Mouse (Mus musculus): ENCODE results near the gene Mecom. TPM values are rescaled to one million over a fixed set of nuclear protein-coding genes. Genes with fewer than 3 reads are reported as not detected.

Gene Mecom
- total and polyA plus RNA-seq, 2 experiments from 2014 or later, result 1.9 to 3.9 TPM

GRCm38 (mm10) chr3:30505741-30506251, 42.0 kb downstream of the Mecom start:
- ATAC-seq (no peak), DNase-seq (peak; percentile 47)
- 28% methylated on average over 16 of the region's 16 CpGs for WGBS

GRCm38 (mm10) chr3:30504561-30504960, 43.2 kb downstream of the Mecom start:
- DNase-seq, result no peak
- H3K4me3 ChIP-seq (ENCODE audit: low read depth, low read length), result no peak overlapping the region
- H3K27ac ChIP-seq (ENCODE audit: low read depth, low read length), result no peak overlapping the region
- H3K9me3 ChIP-seq (ENCODE audit: low read length), result no peaks in the 10 kb centered on the region
- ATAC-seq, result no peak
- peaks cover 39% of the 10 kb centered on the region for H3K27me3 ChIP-seq (ENCODE audit: insufficient read depth, low read length)
- no peaks in the 10 kb centered on the region for H3K36me3 ChIP-seq (ENCODE audit: insufficient read depth)
- whole genome bisulfite sequencing, result 51% methylated on average over 7 of the region's 7 CpGs
- TF ChIP-seq CTCF (IDR thresholded peaks at IDR 0.05; ENCODE audit: low read depth), result no peak
- H3K4me2 ChIP-seq (ENCODE audit: low read depth), result no peak overlapping the region
- H3K4me1 ChIP-seq (ENCODE audit: insufficient read depth), result no peaks in the 10 kb centered on the region
- H3K9ac ChIP-seq, result no peak overlapping the region

More at GRCm38 (mm10) chr3:30505741-30506251, 42.0 kb downstream of the Mecom start:
- H3K4me2 ChIP-seq (ENCODE audit: low read depth), result no peak overlapping the region
- TF ChIP-seq CTCF (IDR thresholded peaks at IDR 0.05; ENCODE audit: low read depth), result no peak
- no peaks in the 10 kb centered on the region for H3K4me1 ChIP-seq (ENCODE audit: insufficient read depth)
- no peaks in the 10 kb centered on the region for H3K9me3 ChIP-seq (ENCODE audit: low read length)
- H3K36me3 ChIP-seq (ENCODE audit: insufficient read depth), result no peaks in the 10 kb centered on the region
- no peak overlapping the region for H3K9ac ChIP-seq
- H3K27me3 ChIP-seq (ENCODE audit: insufficient read depth, low read length), result peaks cover 51% of the 10 kb centered on the region
- no peak overlapping the region for H3K27ac ChIP-seq (ENCODE audit: low read depth, low read length)
- H3K4me3 ChIP-seq (ENCODE audit: low read depth, low read length), result no peak overlapping the region

- ATAC-seq (no peak), DNase-seq (no peak)
- no peaks in the 10 kb centered on the region for H3K36me3 ChIP-seq (ENCODE audit: insufficient read depth)
- H3K9me3 ChIP-seq (ENCODE audit: low read length), result no peaks in the 10 kb centered on the region
- no peaks in the 10 kb centered on the region for H3K4me1 ChIP-seq (ENCODE audit: insufficient read depth)
- TF ChIP-seq CTCF (IDR thresholded peaks at IDR 0.05; ENCODE audit: low read depth), result no peak
- H3K27me3 ChIP-seq (ENCODE audit: insufficient read depth, low read length), result peaks cover 31% of the 10 kb centered on the region
- H3K4me2 ChIP-seq (ENCODE audit: low read depth), result no peak overlapping the region
- no peak overlapping the region for H3K4me3 ChIP-seq (ENCODE audit: low read depth, low read length)
- H3K27ac ChIP-seq (ENCODE audit: low read depth, low read length), result no peak overlapping the region
- no peak overlapping the region for H3K9ac ChIP-seq
Measured at GRCm38 (mm10) chr3:30503821-30504220, 44.0 kb downstream of the Mecom start.

GRCm38 (mm10) chr3:30498202-30498828, 49.5 kb downstream of the Mecom start:
- H3K4me3 ChIP-seq (ENCODE audit: low read depth, low read length), result no peak overlapping the region
- DNase-seq (no peak), ATAC-seq (no peak)
- H3K27ac ChIP-seq (ENCODE audit: low read depth, low read length), result no peak overlapping the region
- TF ChIP-seq CTCF (IDR thresholded peaks at IDR 0.05; ENCODE audit: low read depth), result no peak
- no peaks in the 10 kb centered on the region for H3K4me1 ChIP-seq (ENCODE audit: insufficient read depth)
- no peak overlapping the region for H3K9ac ChIP-seq
- 21% methylated on average over 9 of the region's 9 CpGs for WGBS
- H3K4me2 ChIP-seq (ENCODE audit: low read depth), result no peak overlapping the region
- 0 out of 2 replicates have a peak, but pooled peaks cover 2% of the 10 kb centered on the region for H3K9me3 ChIP-seq (ENCODE audit: low read length)
- no peaks in the 10 kb centered on the region for H3K27me3 ChIP-seq (ENCODE audit: insufficient read depth, low read length)
- H3K36me3 ChIP-seq (ENCODE audit: insufficient read depth), result no peaks in the 10 kb centered on the region

GRCm38 (mm10) chr3:30494371-30494770, 53.4 kb downstream of the Mecom start:
- Histone ChIP-seq H3K36me3 (ENCODE audit: insufficient read depth) (no peaks in the 10 kb centered on the region), H3K4me3 (ENCODE audit: low read depth, low read length) (no peak overlapping the region), H3K4me1 (ENCODE audit: insufficient read depth) (no peaks in the 10 kb centered on the region), H3K4me2 (ENCODE audit: low read depth) (no peak overlapping the region), H3K9me3 (ENCODE audit: low read length) (0 out of 2 replicates have a peak, but pooled peaks cover 9% of the 10 kb centered on the region), H3K27ac (ENCODE audit: low read depth, low read length) (no peak overlapping the region), H3K9ac (no peak overlapping the region), H3K27me3 (ENCODE audit: insufficient read depth, low read length) (no peaks in the 10 kb centered on the region)
- WGBS, result 54% methylated on average over 2 of the region's 2 CpGs
- ATAC-seq, result no peak; the same call in 1 of the 2 replicates
- no peak for DNase-seq
- TF ChIP-seq CTCF (IDR thresholded peaks at IDR 0.05; ENCODE audit: low read depth), result no peak

- Histone ChIP-seq H3K4me2 (ENCODE audit: low read depth) (no peak overlapping the region), H3K27ac (ENCODE audit: low read depth, low read length) (no peak overlapping the region), H3K4me3 (ENCODE audit: low read depth, low read length) (no peak overlapping the region), H3K36me3 (ENCODE audit: insufficient read depth) (no peaks in the 10 kb centered on the region), H3K4me1 (ENCODE audit: insufficient read depth) (no peaks in the 10 kb centered on the region), H3K27me3 (ENCODE audit: insufficient read depth, low read length) (no peaks in the 10 kb centered on the region), H3K9me3 (ENCODE audit: low read length) (0 out of 2 replicates have a peak, but pooled peaks cover 9% of the 10 kb centered on the region), H3K9ac (no peak overlapping the region)
- 74% methylated on average over 4 of the region's 4 CpGs for WGBS
- DNase-seq (no peak), ATAC-seq (no peak)
- TF ChIP-seq CTCF (IDR thresholded peaks at IDR 0.05; ENCODE audit: low read depth), result no peak
Measured at GRCm38 (mm10) chr3:30488808-30489207, 59.0 kb downstream of the Mecom start.

GRCm38 (mm10) chr3:30486422-30486821, 61.4 kb downstream of the Mecom start:
- no peak for DNase-seq
- Histone ChIP-seq H3K9me3 (ENCODE audit: low read length) (no peaks in the 10 kb centered on the region), H3K4me2 (ENCODE audit: low read depth) (no peak overlapping the region), H3K9ac (no peak overlapping the region), H3K4me1 (ENCODE audit: insufficient read depth) (no peaks in the 10 kb centered on the region), H3K27me3 (ENCODE audit: insufficient read depth, low read length) (no peaks in the 10 kb centered on the region), H3K36me3 (ENCODE audit: insufficient read depth) (no peaks in the 10 kb centered on the region), H3K4me3 (ENCODE audit: low read depth, low read length) (no peak overlapping the region), H3K27ac (ENCODE audit: low read depth, low read length) (no peak overlapping the region)
- no peak for TF ChIP-seq CTCF (IDR thresholded peaks at IDR 0.05; ENCODE audit: low read depth)
- WGBS, result 94% methylated on average over 4 of the region's 4 CpGs
- ATAC-seq, result no peak

All from forebrain, postnatal 0 days (tissue).